Mouse (Mus musculus): Measurements from ENCODE around the gene Csnk1g1. TPM values are rescaled to one million over a fixed set of nuclear protein-coding genes. Genes with fewer than 3 reads are reported as not detected.

Gene Csnk1g1
- polyA plus RNA-seq (2016; fragmentation: Nextera tagmentation; extraction: Ambion mirVana) = 22.3 and 23.0 TPM in 2 replicates

- WGBS = 2% methylated on average over 38 of the region's 38 CpGs
Observed at GRCm38 (mm10) chr9:65908394-65909300, at the start of gene Csnk1g1, which contains the start of gene Trip4. Gene Csnk1g1 (plus strand): TSS chr9:65908924. Gene Trip4 (minus strand): TSS chr9:65908794.

GRCm38 (mm10) chr9:65859656-65860055 lies 49.1 kb upstream of the Csnk1g1 start:
- 61% methylated on average over 1 of the region's 1 CpGs for WGBS
- H3K9me3 ChIP-seq = no peaks in the 10 kb centered on the region
- H3K4me3 ChIP-seq = no peak overlapping the region
- H3K4me2 ChIP-seq (replicated peaks) = no peak overlapping the region
- H3K27me3 ChIP-seq (replicated peaks) = no peaks in the 10 kb centered on the region
- ATAC-seq (ENCODE audit: low FRiP score, low read depth) = no peak
- H3K9ac ChIP-seq = no peak overlapping the region
- no peaks in the 10 kb centered on the region for H3K4me1 ChIP-seq
- peaks cover 47% of the 10 kb centered on the region for H3K36me3 ChIP-seq
- H3K27ac ChIP-seq = no peak overlapping the region

More at GRCm38 (mm10) chr9:65908394-65909300, at the start of gene Csnk1g1, which contains the start of gene Trip4:
- Histone ChIP-seq H3K9me3 (no peaks in the 10 kb centered on the region), H3K4me2 (replicated peaks) (peak within 1 kb of the TSS; percentile 85), H3K4me1 (peaks cover 4% of the 10 kb centered on the region; the same call in 1 of the 2 replicates), H3K9ac (peak within 1 kb of the TSS; percentile 80), H3K36me3 (peaks cover 5% of the 10 kb centered on the region; the same call in 1 of the 2 replicates), H3K27me3 (replicated peaks) (no peaks in the 10 kb centered on the region), H3K4me3 (peak within 1 kb of the TSS; percentile 84), H3K27ac (peak within 1 kb of the TSS; percentile 67)
- ATAC-seq (ENCODE audit: low FRiP score, low read depth) = peak; percentile 99

GRCm38 (mm10) chr9:65884564-65885315 lies 24.0 kb upstream of the Csnk1g1 start:
- no peaks in the 10 kb centered on the region for H3K27me3 ChIP-seq (replicated peaks)

GRCm38 (mm10) chr9:65890143-65890628 lies 18.5 kb upstream of the Csnk1g1 start, which contains the start of gene Pclaf:
Gene Pclaf (plus strand): TSS chr9:65890237.
- Histone ChIP-seq H3K9me3 (no peaks in the 10 kb centered on the region), H3K4me1 (peaks cover 11% of the 10 kb centered on the region), H3K4me2 (replicated peaks) (peak within 1 kb of the TSS; percentile 80), H3K27me3 (replicated peaks) (no peaks in the 10 kb centered on the region), H3K4me3 (peak within 1 kb of the TSS; percentile 49), H3K9ac (peak within 1 kb of the TSS; percentile 49), H3K36me3 (peaks cover 12% of the 10 kb centered on the region), H3K27ac (no peak within 1 kb of the TSS)
- under 1% methylated on average over 21 of the region's 21 CpGs for WGBS
- ATAC-seq (ENCODE audit: low FRiP score, low read depth) = peak; percentile 90

More at GRCm38 (mm10) chr9:65884564-65885315, 24.0 kb upstream of the Csnk1g1 start:
- H3K27ac ChIP-seq = no peak overlapping the region
- under 1% methylated on average over 37 of the region's 37 CpGs for WGBS
- peak overlapping the region; percentile 67 for H3K9ac ChIP-seq
- no peaks in the 10 kb centered on the region for H3K36me3 ChIP-seq
- H3K4me1 ChIP-seq = no peaks in the 10 kb centered on the region
- peak; percentile 94 for ATAC-seq (ENCODE audit: low FRiP score, low read depth)
- H3K4me2 ChIP-seq (replicated peaks) = peak overlapping the region; percentile 67
- no peaks in the 10 kb centered on the region for H3K9me3 ChIP-seq
- H3K4me3 ChIP-seq = peak overlapping the region; percentile 55

GRCm38 (mm10) chr9:65891126-65891525 lies 17.6 kb upstream of the Csnk1g1 start:
- Histone ChIP-seq H3K4me1 (peaks cover 11% of the 10 kb centered on the region), H3K9ac (peak overlapping the region; percentile 49), H3K27me3 (replicated peaks) (no peaks in the 10 kb centered on the region), H3K4me3 (peak overlapping the region; percentile 49), H3K4me2 (replicated peaks) (peak overlapping the region; percentile 80), H3K36me3 (peaks cover 19% of the 10 kb centered on the region), H3K9me3 (no peaks in the 10 kb centered on the region), H3K27ac (no peak overlapping the region)
- WGBS = 2% methylated on average over 5 of the region's 5 CpGs
- no peak for ATAC-seq (ENCODE audit: low FRiP score, low read depth)

GRCm38 (mm10) chr9:65896977-65897376 lies 11.7 kb upstream of the Csnk1g1 start:
- Histone ChIP-seq H3K9me3 (no peaks in the 10 kb centered on the region), H3K9ac (no peak overlapping the region), H3K4me2 (replicated peaks) (no peak overlapping the region), H3K36me3 (peaks cover 35% of the 10 kb centered on the region), H3K4me1 (no peaks in the 10 kb centered on the region), H3K27me3 (replicated peaks) (no peaks in the 10 kb centered on the region), H3K4me3 (no peak overlapping the region), H3K27ac (no peak overlapping the region)
- 94% methylated on average over 2 of the region's 2 CpGs for WGBS
- no peak for ATAC-seq (ENCODE audit: low FRiP score, low read depth)

GRCm38 (mm10) chr9:65902879-65903278 lies 5.8 kb upstream of the Csnk1g1 start:
- Histone ChIP-seq H3K9ac (no peak overlapping the region), H3K27me3 (replicated peaks) (no peaks in the 10 kb centered on the region), H3K4me3 (no peak overlapping the region), H3K4me2 (replicated peaks) (no peak overlapping the region), H3K9me3 (no peaks in the 10 kb centered on the region), H3K36me3 (peaks cover 15% of the 10 kb centered on the region), H3K27ac (no peak overlapping the region), H3K4me1 (peaks cover 2% of the 10 kb centered on the region; the same call in 1 of the 2 replicates)
- ATAC-seq (ENCODE audit: low FRiP score, low read depth) = no peak
- WGBS = 91% methylated on average over 3 of the region's 3 CpGs

- no peaks in the 10 kb centered on the region for H3K9me3 ChIP-seq
Observed at GRCm38 (mm10) chr9:65903419-65903818, 5.3 kb upstream of the Csnk1g1 start.

GRCm38 (mm10) chr9:65909301-65909801 lies 627 bp downstream of the Csnk1g1 start:
- ATAC-seq (ENCODE audit: low FRiP score, low read depth) = no peak; the same call in 1 of the 2 replicates

More at GRCm38 (mm10) chr9:65903419-65903818, 5.3 kb upstream of the Csnk1g1 start:
- no peak for ATAC-seq (ENCODE audit: low FRiP score, low read depth)
- no peak overlapping the region for H3K9ac ChIP-seq
- H3K27ac ChIP-seq = no peak overlapping the region
- H3K36me3 ChIP-seq = peaks cover 15% of the 10 kb centered on the region
- H3K4me1 ChIP-seq = peaks cover 4% of the 10 kb centered on the region; the same call in 1 of the 2 replicates
- no peak overlapping the region for H3K4me3 ChIP-seq
- no peak overlapping the region for H3K4me2 ChIP-seq (replicated peaks)
- no peaks in the 10 kb centered on the region for H3K27me3 ChIP-seq (replicated peaks)

GRCm38 (mm10) chr9:65909837-65910236 lies 1.1 kb downstream of the Csnk1g1 start:
- Histone ChIP-seq H3K4me1 (peaks cover 4% of the 10 kb centered on the region; the same call in 1 of the 2 replicates), H3K27me3 (replicated peaks) (no peaks in the 10 kb centered on the region), H3K4me3 (peak overlapping the region; percentile 84), H3K9me3 (no peaks in the 10 kb centered on the region), H3K27ac (no peak overlapping the region), H3K9ac (peak overlapping the region; percentile 80), H3K36me3 (peaks cover 3% of the 10 kb centered on the region; the same call in 1 of the 2 replicates), H3K4me2 (replicated peaks) (peak overlapping the region; percentile 85)
- no peak for ATAC-seq (ENCODE audit: low FRiP score, low read depth)
- 13% methylated on average over 4 of the region's 4 CpGs for WGBS

More at GRCm38 (mm10) chr9:65909301-65909801, 627 bp downstream of the Csnk1g1 start:
- Histone ChIP-seq H3K9me3 (no peaks in the 10 kb centered on the region), H3K36me3 (peaks cover 3% of the 10 kb centered on the region; the same call in 1 of the 2 replicates), H3K4me2 (replicated peaks) (peak overlapping the region; percentile 85), H3K9ac (peak overlapping the region; percentile 80), H3K27ac (peak overlapping the region; percentile 67), H3K4me1 (peaks cover 4% of the 10 kb centered on the region; the same call in 1 of the 2 replicates), H3K27me3 (replicated peaks) (no peaks in the 10 kb centered on the region), H3K4me3 (peak overlapping the region; percentile 84)
- WGBS = under 1% methylated on average over 33 of the region's 34 CpGs

GRCm38 (mm10) chr9:65913976-65914375 lies 5.3 kb downstream of the Csnk1g1 start:
- no peak overlapping the region for H3K4me2 ChIP-seq (replicated peaks)
- no peak for ATAC-seq (ENCODE audit: low FRiP score, low read depth)
- no peaks in the 10 kb centered on the region for H3K4me1 ChIP-seq
- H3K9me3 ChIP-seq = no peaks in the 10 kb centered on the region
- no peak overlapping the region for H3K9ac ChIP-seq
- H3K4me3 ChIP-seq = no peak overlapping the region
- no peaks in the 10 kb centered on the region for H3K27me3 ChIP-seq (replicated peaks)
- H3K36me3 ChIP-seq = no peaks in the 10 kb centered on the region
- no peak overlapping the region for H3K27ac ChIP-seq
- WGBS = 61% methylated on average over 2 of the region's 2 CpGs
